Mouse (Mus musculus): Measurements from ENCODE around the gene Saa3. TPM values are rescaled to one million over a fixed set of nuclear protein-coding genes. Genes with fewer than 3 reads are reported as not detected.

The Saa3 gene
- total and polyA plus RNA-seq, 3 experiments, result 1.0 TPM; not detected in 2

DNA sequence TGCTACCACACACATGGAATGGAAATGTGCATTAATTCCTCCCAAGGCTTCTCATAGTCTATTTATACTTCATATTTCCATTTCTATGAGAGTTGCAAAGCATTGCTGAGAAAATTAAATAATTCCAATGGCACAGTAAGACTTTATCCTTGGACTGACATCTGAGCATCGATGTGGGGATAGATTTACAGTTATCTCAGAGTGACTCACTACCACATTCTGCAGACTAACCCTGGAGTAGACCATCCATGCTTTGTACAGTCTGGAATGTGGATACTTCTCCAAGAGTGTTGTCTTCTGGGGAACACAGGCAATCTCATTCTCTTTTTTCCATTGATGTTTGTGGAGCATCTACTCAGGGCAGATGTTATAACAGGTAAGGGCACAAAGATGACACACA is 12.1 kb upstream of the Saa3 start:
- Histone ChIP-seq H3K27me3 (ENCODE audit: insufficient read depth, low read length) (peaks cover 36% of the 10 kb centered on the region), H3K36me3 (replicated peaks) (no peaks in the 10 kb centered on the region), H3K4me3 (ENCODE audit: low read depth, low read length) (no peak overlapping the region), H3K4me1 (ENCODE audit: insufficient read depth, low read depth, low read length) (peaks cover 4% of the 10 kb centered on the region; the same call in 1 of the 2 replicates), H3K9me3 (replicated peaks) (no peaks in the 10 kb centered on the region)
- no peak for DNase-seq (ENCODE audit: low spot score)
- ATAC-seq (ENCODE audit: extremely low read depth, insufficient number of reproducible peaks, low FRiP score, poor library complexity, severe bottlenecking), result no peak
- TF ChIP-seq CTCF (IDR thresholded peaks at IDR 0.05; ENCODE audit: low read depth, low read length) (no peak), TAL1 (conservative IDR thresholded peaks at IDR 0.05; ENCODE audit: low read depth, low read length) (no peak), GATA2 (IDR thresholded peaks at IDR 0.05; ENCODE audit: borderline replicate concordance, low read depth, low read length) (no peak), GATA1 (IDR thresholded peaks at IDR 0.05; ENCODE audit: borderline replicate concordance, low read length) (no peak), POLR2AphosphoS5 (IDR thresholded peaks at IDR 0.05; ENCODE audit: insufficient replicate concordance, low read depth, low read length) (no peak)

DNA sequence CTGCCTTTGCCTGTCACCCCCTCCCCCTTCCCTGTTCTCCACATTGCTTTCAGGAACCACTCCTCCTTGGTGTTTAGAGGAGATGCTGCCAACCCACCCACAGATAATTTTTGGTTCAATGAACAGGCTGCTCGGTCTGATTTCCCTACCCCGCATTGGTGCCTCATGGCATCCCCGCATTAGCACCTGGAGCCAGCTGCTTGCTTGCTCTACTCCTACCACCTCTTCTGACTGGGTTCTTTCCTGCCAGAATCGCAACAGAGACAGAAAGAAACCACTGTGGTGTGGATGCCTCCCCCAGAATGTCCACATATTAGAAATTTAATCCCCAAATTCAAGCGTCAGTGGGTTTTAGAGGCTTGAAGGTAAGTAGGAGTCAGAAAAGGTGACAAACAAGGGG is 8.9 kb upstream of the Saa3 start:
- ATAC-seq (ENCODE audit: extremely low read depth, insufficient number of reproducible peaks, low FRiP score, poor library complexity, severe bottlenecking) (no peak), DNase-seq (ENCODE audit: low spot score) (no peak)
- peaks cover 27% of the 10 kb centered on the region for H3K27me3 ChIP-seq (ENCODE audit: insufficient read depth, low read length)
- no peak overlapping the region for H3K4me3 ChIP-seq (ENCODE audit: low read depth, low read length)
- no peaks in the 10 kb centered on the region for H3K9me3 ChIP-seq (replicated peaks)
- H3K4me1 ChIP-seq (ENCODE audit: insufficient read depth, low read depth, low read length), result peaks cover 4% of the 10 kb centered on the region; the same call in 1 of the 2 replicates
- H3K36me3 ChIP-seq (replicated peaks), result no peaks in the 10 kb centered on the region
- TF ChIP-seq POLR2AphosphoS5 (IDR thresholded peaks at IDR 0.05; ENCODE audit: insufficient replicate concordance, low read depth, low read length) (no peak), CTCF (IDR thresholded peaks at IDR 0.05; ENCODE audit: low read depth, low read length) (no peak), GATA1 (IDR thresholded peaks at IDR 0.05; ENCODE audit: borderline replicate concordance, low read length) (no peak)

DNA sequence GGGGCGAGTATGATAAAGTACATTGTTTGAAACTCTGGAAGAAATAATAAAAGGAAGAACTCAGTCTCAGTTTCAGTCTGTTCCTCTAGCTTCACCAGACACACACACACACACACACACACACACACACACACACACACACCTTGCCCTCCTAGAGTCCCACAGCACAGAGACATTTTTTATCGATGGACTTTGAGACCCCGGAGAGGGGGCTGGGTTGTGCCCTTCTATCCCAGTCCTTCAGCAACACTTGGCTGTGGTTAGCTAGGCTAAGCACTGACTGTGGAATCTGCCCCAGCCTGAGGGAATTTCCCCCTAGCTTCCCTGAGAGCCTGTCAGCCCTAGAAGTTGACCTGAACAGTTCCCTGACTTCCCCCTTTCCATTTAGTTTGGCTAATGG is 8.3 kb upstream of the Saa3 start:
- Histone ChIP-seq H3K36me3 (replicated peaks) (no peaks in the 10 kb centered on the region), H3K27me3 (ENCODE audit: insufficient read depth, low read length) (peaks cover 25% of the 10 kb centered on the region), H3K4me1 (ENCODE audit: insufficient read depth, low read depth, low read length) (peaks cover 4% of the 10 kb centered on the region; the same call in 1 of the 2 replicates), H3K4me3 (ENCODE audit: low read depth, low read length) (no peak overlapping the region), H3K9me3 (replicated peaks) (no peaks in the 10 kb centered on the region)
- DNase-seq (ENCODE audit: low spot score) (no peak), ATAC-seq (ENCODE audit: extremely low read depth, insufficient number of reproducible peaks, low FRiP score, poor library complexity, severe bottlenecking) (no peak)
- TF ChIP-seq CTCF (IDR thresholded peaks at IDR 0.05; ENCODE audit: low read depth, low read length) (no peak), TAL1 (conservative IDR thresholded peaks at IDR 0.05; ENCODE audit: low read depth, low read length) (no peak), POLR2AphosphoS5 (IDR thresholded peaks at IDR 0.05; ENCODE audit: insufficient replicate concordance, low read depth, low read length) (no peak), GATA2 (IDR thresholded peaks at IDR 0.05; ENCODE audit: borderline replicate concordance, low read depth, low read length) (no peak), GATA1 (IDR thresholded peaks at IDR 0.05; ENCODE audit: borderline replicate concordance, low read length) (no peak)

DNA sequence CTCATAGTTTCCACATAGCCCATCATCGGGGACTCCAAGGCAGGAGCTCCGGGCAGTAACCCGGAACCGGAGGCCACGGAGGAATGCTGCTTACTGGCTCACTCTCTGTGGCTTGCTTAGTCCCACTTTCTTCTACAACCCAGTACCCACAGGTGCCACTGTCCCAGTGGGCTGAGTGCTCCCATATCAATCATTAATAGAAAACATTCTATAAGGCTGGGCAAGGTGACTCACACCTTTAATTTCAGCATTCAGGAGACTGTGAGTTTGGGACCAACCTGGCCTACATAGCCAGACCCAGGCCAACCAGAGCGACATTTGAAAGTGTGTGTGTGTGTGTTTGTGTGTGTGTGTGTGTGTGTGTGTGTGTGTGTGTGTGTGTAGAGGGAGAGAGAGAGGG is 7.9 kb upstream of the Saa3 start:
- H3K9me3 ChIP-seq (replicated peaks), result no peaks in the 10 kb centered on the region
- no peaks in the 10 kb centered on the region for H3K36me3 ChIP-seq (replicated peaks)
- H3K27me3 ChIP-seq (ENCODE audit: insufficient read depth, low read length), result peaks cover 29% of the 10 kb centered on the region
- H3K4me1 ChIP-seq (ENCODE audit: insufficient read depth, low read depth, low read length), result peaks cover 4% of the 10 kb centered on the region; the same call in 1 of the 2 replicates
- TF ChIP-seq TAL1 (conservative IDR thresholded peaks at IDR 0.05; ENCODE audit: low read depth, low read length) (no peak), CTCF (IDR thresholded peaks at IDR 0.05; ENCODE audit: low read depth, low read length) (no peak), GATA2 (IDR thresholded peaks at IDR 0.05; ENCODE audit: borderline replicate concordance, low read depth, low read length) (no peak), GATA1 (IDR thresholded peaks at IDR 0.05; ENCODE audit: borderline replicate concordance, low read length) (no peak), POLR2AphosphoS5 (IDR thresholded peaks at IDR 0.05; ENCODE audit: insufficient replicate concordance, low read depth, low read length) (no peak)
- no peak overlapping the region for H3K4me3 ChIP-seq (ENCODE audit: low read depth, low read length)
- ATAC-seq (ENCODE audit: extremely low read depth, insufficient number of reproducible peaks, low FRiP score, poor library complexity, severe bottlenecking) (no peak), DNase-seq (ENCODE audit: low spot score) (no peak)

DNA sequence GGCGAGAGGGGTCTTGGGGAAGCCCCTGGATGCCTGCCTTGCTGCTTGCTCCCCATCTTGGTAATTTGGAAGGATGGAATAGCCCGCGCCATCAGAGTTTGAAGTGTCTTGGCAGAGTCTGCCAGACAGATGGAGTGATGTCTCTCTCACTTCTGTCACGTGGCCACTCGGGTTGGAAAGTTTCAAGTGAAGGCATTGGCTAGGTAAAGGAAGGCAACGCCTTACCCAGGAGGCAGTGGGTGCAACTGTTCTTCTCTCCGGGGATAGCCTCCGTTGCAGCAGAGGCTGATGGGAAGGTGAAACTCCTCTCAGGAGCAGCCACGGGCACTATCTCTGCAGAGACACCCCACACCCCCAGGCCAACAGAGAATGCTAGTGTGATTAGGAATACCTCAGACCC is 5.0 kb upstream of the Saa3 start:
- H3K27me3 ChIP-seq (ENCODE audit: insufficient read depth, low read length), result peaks cover 31% of the 10 kb centered on the region
- no peak overlapping the region for H3K4me3 ChIP-seq (ENCODE audit: low read depth, low read length)
- no peaks in the 10 kb centered on the region for H3K9me3 ChIP-seq (replicated peaks)
- TF ChIP-seq TAL1 (conservative IDR thresholded peaks at IDR 0.05; ENCODE audit: low read depth, low read length) (no peak), GATA1 (IDR thresholded peaks at IDR 0.05; ENCODE audit: borderline replicate concordance, low read length) (no peak), POLR2AphosphoS5 (IDR thresholded peaks at IDR 0.05; ENCODE audit: insufficient replicate concordance, low read depth, low read length) (no peak), CTCF (IDR thresholded peaks at IDR 0.05; ENCODE audit: low read depth, low read length) (no peak), GATA2 (IDR thresholded peaks at IDR 0.05; ENCODE audit: borderline replicate concordance, low read depth, low read length) (no peak)
- ATAC-seq (ENCODE audit: extremely low read depth, insufficient number of reproducible peaks, low FRiP score, poor library complexity, severe bottlenecking) (no peak), DNase-seq (ENCODE audit: low spot score) (no peak)
- H3K36me3 ChIP-seq (replicated peaks), result no peaks in the 10 kb centered on the region
- H3K4me1 ChIP-seq (ENCODE audit: insufficient read depth, low read depth, low read length), result peaks cover 4% of the 10 kb centered on the region; the same call in 1 of the 2 replicates

DNA sequence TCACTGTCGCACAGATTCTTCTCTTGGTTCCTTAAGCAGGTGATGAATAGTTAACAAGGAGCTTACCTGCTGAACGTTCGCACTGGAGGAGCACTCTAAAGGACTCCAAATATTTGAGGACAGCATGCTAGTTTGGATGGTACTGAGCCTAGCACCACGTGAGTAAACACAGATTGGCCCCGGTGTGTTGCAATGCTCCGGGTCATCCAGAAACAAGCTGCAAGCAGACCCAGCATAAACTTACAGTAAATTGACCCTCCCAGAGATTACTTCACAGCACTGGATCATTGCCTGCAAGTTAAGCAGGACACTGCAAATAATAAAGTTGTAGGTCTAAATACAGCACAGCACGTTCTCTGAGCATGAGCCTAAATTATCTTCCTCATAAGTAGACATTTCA is 4.0 kb upstream of the Saa3 start:
- peaks cover 31% of the 10 kb centered on the region for H3K27me3 ChIP-seq (ENCODE audit: insufficient read depth, low read length)
- H3K36me3 ChIP-seq (replicated peaks), result no peaks in the 10 kb centered on the region
- TF ChIP-seq CTCF (IDR thresholded peaks at IDR 0.05; ENCODE audit: low read depth, low read length) (no peak), POLR2AphosphoS5 (IDR thresholded peaks at IDR 0.05; ENCODE audit: insufficient replicate concordance, low read depth, low read length) (no peak), TAL1 (conservative IDR thresholded peaks at IDR 0.05; ENCODE audit: low read depth, low read length) (no peak), GATA2 (IDR thresholded peaks at IDR 0.05; ENCODE audit: borderline replicate concordance, low read depth, low read length) (no peak), GATA1 (IDR thresholded peaks at IDR 0.05; ENCODE audit: borderline replicate concordance, low read length) (no peak)
- ATAC-seq (ENCODE audit: extremely low read depth, insufficient number of reproducible peaks, low FRiP score, poor library complexity, severe bottlenecking) (no peak), DNase-seq (ENCODE audit: low spot score) (no peak)
- H3K9me3 ChIP-seq (replicated peaks), result no peaks in the 10 kb centered on the region
- no peak overlapping the region for H3K4me3 ChIP-seq (ENCODE audit: low read depth, low read length)
- H3K4me1 ChIP-seq (ENCODE audit: insufficient read depth, low read depth, low read length), result peaks cover 4% of the 10 kb centered on the region; the same call in 1 of the 2 replicates

All from G1E (cell line).